Mouse (Mus musculus) hindbrain, embryonic 13.5 days (tissue): ENCODE data around the gene Map4. TPM values are rescaled to one million over a fixed set of nuclear protein-coding genes. Genes with fewer than 3 reads are reported as not detected.
"Not testable (repeated sequence)": the region's sequence is repeated elsewhere in the genome, so short reads cannot be mapped to it uniquely, and the experiment has no call there.

ENCODE experiments used
- ATAC-seq: fragments of 200-750 bp; cut with Nextera tagmentation; 2 replicates; pipeline ENCODE4 v1.8.0; 2017; ENCODE audit warnings: moderate TSS enrichment; ENCODE audit not compliant: low FRiP score
- H3K27ac ChIP-seq: fragments of 300-500 bp; sonication (generic); 2 replicates; pipeline ENCODE4 v1.5.1; 2015; ENCODE audit warnings: inconsistent platforms, mild to moderate bottlenecking, moderate library complexity
- H3K27me3 ChIP-seq: fragments of 300-500 bp; sonication (generic); 2 replicates; pipeline ENCODE4 v1.6.1; 2015; ENCODE audit warnings: mild to moderate bottlenecking, inconsistent platforms
- H3K36me3 ChIP-seq: fragments of 300-500 bp; sonication (generic); 2 replicates; pipeline ENCODE4 v1.6.1; 2015; ENCODE audit warnings: mild to moderate bottlenecking, inconsistent platforms
- H3K4me1 ChIP-seq: fragments of 300-500 bp; sonication (generic); replicated peaks from 2 replicates; pipeline ENCODE4 v1.6.1; 2015; ENCODE audit warnings: inconsistent platforms
- H3K4me2 ChIP-seq: fragments of 300-500 bp; sonication (generic); 2 replicates; pipeline ENCODE4 v1.6.1; 2015; ENCODE audit warnings: inconsistent platforms, mild to moderate bottlenecking, moderate library complexity
- H3K4me3 ChIP-seq: fragments of 300-500 bp; sonication (generic); 2 replicates; pipeline ENCODE4 v1.5.1; 2015; ENCODE audit warnings: mild to moderate bottlenecking, inconsistent platforms
- H3K9ac ChIP-seq: fragments of 300-500 bp; sonication (generic); 2 replicates; pipeline ENCODE4 v1.6.1; 2015; ENCODE audit warnings: mild to moderate bottlenecking, inconsistent platforms
- H3K9me3 ChIP-seq: fragments of 300-500 bp; sonication (generic); 2 replicates; pipeline ENCODE4 v1.6.1; 2016; ENCODE audit warnings: inconsistent platforms
- WGBS: fragments of 180-500 bp; shearing (Covaris S2); methylation state at CpG from one replicate; pipeline ENCODE4 v1.1.7; 2015; 5-methylcytosine and 5-hydroxymethylcytosine counted together
- polyA plus RNA-seq: library from polyadenylated mRNA; unstranded; fragments of >200 nt; fragmentation: Nextera tagmentation; extraction: Ambion mirVana; gene quantifications from 2 replicates; pipeline ENCODE4 v1.2.1, GENCODE M21; 2015

Gene Map4
- polyA plus RNA-seq, 1 experiment from 2014 or later = 156 TPM

GRCm38 (mm10) chr9:109968351-109969116 is 37.3 kb downstream of the Map4 start:
- no peak overlapping the region for H3K27ac ChIP-seq
- peaks cover 5% of the 10 kb centered on the region; the same call in 1 of the 2 replicates for H3K4me1 ChIP-seq
- no peak for ATAC-seq
- H3K4me3 ChIP-seq = no peak overlapping the region
- WGBS = 67% methylated on average over 4 of the region's 4 CpGs
- H3K27me3 ChIP-seq = no peaks in the 10 kb centered on the region
- H3K9me3 ChIP-seq = no peaks in the 10 kb centered on the region
- H3K9ac ChIP-seq = no peak overlapping the region
- no peak overlapping the region for H3K4me2 ChIP-seq
- no peaks in the 10 kb centered on the region for H3K36me3 ChIP-seq

- H3K4me3 ChIP-seq = no peak overlapping the region
- H3K27ac ChIP-seq = no peak overlapping the region
- 84% methylated on average over 3 of the region's 3 CpGs for WGBS
- H3K4me2 ChIP-seq = no peak overlapping the region
- H3K9me3 ChIP-seq = no peaks in the 10 kb centered on the region
- H3K4me1 ChIP-seq = peaks cover 5% of the 10 kb centered on the region; the same call in 1 of the 2 replicates
- ATAC-seq = no peak
- no peak overlapping the region for H3K9ac ChIP-seq
- H3K27me3 ChIP-seq = no peaks in the 10 kb centered on the region
- H3K36me3 ChIP-seq = no peaks in the 10 kb centered on the region
Observed at GRCm38 (mm10) chr9:109969181-109969580, 37.9 kb downstream of the Map4 start.

GRCm38 (mm10) chr9:109969792-109970336 is 38.6 kb downstream of the Map4 start:
- Histone ChIP-seq H3K9me3 (no peaks in the 10 kb centered on the region), H3K4me2 (no peak overlapping the region), H3K9ac (no peak overlapping the region), H3K4me3 (no peak overlapping the region), H3K27me3 (no peaks in the 10 kb centered on the region), H3K4me1 (peaks cover 5% of the 10 kb centered on the region; the same call in 1 of the 2 replicates), H3K27ac (no peak overlapping the region), H3K36me3 (no peaks in the 10 kb centered on the region)
- ATAC-seq = no peak
- WGBS = 93% methylated on average over 4 of the region's 4 CpGs

GRCm38 (mm10) chr9:109971711-109972110 is 40.5 kb downstream of the Map4 start:
- H3K27ac ChIP-seq, H3K4me1 ChIP-seq, ATAC-seq, H3K9me3 ChIP-seq, H3K4me2 ChIP-seq, H3K27me3 ChIP-seq, H3K4me3 ChIP-seq, H3K36me3 ChIP-seq, H3K9ac ChIP-seq: not testable (repeated sequence)
- WGBS = 95% methylated on average over 5 of the region's 5 CpGs

- not testable (repeated sequence) for ATAC-seq, H3K27ac ChIP-seq, H3K9me3 ChIP-seq, H3K9ac ChIP-seq, H3K27me3 ChIP-seq, H3K4me1 ChIP-seq, H3K4me3 ChIP-seq, H3K4me2 ChIP-seq
- peaks cover 16% of the 10 kb centered on the region for H3K36me3 ChIP-seq
- 96% methylated on average over 4 of the region's 4 CpGs for WGBS
Observed at GRCm38 (mm10) chr9:109980223-109980622, 49.0 kb downstream of the Map4 start.

DNA sequence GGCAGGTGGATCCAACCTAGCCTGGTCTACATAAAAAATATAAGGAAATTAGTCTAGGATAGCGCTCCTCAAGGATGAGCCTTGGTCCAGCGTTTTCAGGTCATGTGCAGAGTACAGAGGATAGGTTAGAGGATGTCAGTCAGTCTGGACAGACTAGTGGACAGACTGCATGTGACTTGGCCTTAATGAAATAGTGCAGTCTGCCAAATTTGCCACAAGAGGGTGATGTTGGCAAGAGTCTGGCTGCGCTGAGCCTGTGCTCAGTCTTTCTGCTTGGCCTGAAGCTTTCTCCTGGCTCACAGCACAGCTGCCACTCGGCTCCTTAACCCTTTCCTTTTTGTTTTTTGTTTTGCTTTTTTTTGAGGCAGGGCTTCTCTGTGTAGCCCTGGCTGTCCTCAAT is 54.2 kb downstream of the Map4 start:
- Histone ChIP-seq H3K4me1 (no peaks in the 10 kb centered on the region), H3K27ac (no peak overlapping the region), H3K4me3 (no peak overlapping the region), H3K4me2 (no peak overlapping the region), H3K36me3 (peaks cover 12% of the 10 kb centered on the region), H3K9me3 (no peaks in the 10 kb centered on the region), H3K27me3 (no peaks in the 10 kb centered on the region), H3K9ac (no peak overlapping the region)
- 24% methylated on average over 4 of the region's 4 CpGs for WGBS
- peak; percentile 72 for ATAC-seq

- Histone ChIP-seq H3K27ac (no peak overlapping the region), H3K36me3 (no peaks in the 10 kb centered on the region), H3K4me3 (no peak overlapping the region), H3K9ac (no peak overlapping the region), H3K4me2 (no peak overlapping the region), H3K4me1 (no peaks in the 10 kb centered on the region), H3K27me3 (no peaks in the 10 kb centered on the region), H3K9me3 (no peaks in the 10 kb centered on the region)
- ATAC-seq = no peak
- WGBS = 74% methylated on average over 1 of the region's 1 CpGs
Observed at GRCm38 (mm10) chr9:109989084-109989483, 57.8 kb downstream of the Map4 start.

DNA sequence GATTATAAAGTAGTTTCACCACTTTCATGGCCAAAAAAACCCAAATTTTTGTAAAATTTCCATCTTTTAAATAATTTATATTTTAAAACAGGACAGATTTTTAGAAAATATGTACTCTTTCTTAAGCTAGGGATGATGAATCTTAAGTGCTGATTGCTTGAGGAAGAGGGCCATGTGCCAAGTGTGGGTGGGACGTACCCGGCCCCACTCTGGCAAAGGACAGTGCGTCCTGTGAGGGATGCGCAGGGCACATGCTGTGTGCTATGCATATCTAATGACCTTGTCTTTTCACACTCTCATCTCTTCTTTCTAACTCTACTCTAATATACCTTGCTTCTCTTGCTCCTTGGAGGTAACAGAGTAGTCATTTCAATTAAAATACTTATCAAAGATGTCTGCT is 66.2 kb downstream of the Map4 start:
- Histone ChIP-seq H3K4me2 (no peak overlapping the region), H3K4me3 (no peak overlapping the region), H3K27ac (no peak overlapping the region), H3K27me3 (no peaks in the 10 kb centered on the region), H3K4me1 (no peaks in the 10 kb centered on the region; the same call in 1 of the 2 replicates), H3K9me3 (no peaks in the 10 kb centered on the region), H3K9ac (no peak overlapping the region), H3K36me3 (no peaks in the 10 kb centered on the region; the same call in 1 of the 2 replicates)
- 54% methylated on average over 4 of the region's 4 CpGs for WGBS
- ATAC-seq = no peak

DNA sequence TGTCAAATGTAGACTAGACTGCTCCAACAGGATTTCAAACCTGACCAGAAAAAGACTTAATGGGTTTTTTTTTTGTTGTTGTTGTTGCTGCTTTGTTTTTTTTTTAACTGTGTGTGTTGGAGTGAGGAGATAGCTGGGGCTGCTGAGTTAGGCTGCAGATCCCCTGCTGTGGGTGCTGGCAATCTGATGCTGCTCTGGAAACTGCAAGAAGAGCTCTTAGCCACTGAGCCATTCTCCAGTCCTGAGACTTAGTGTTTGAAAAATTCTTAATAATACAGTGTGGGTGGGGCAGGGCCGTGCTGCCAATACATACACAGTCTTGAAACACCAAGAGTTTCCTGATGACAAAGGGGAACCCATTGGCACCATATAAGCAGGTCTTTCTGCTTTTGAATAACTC is 70.7 kb downstream of the Map4 start:
- Histone ChIP-seq H3K4me3 (no peak overlapping the region), H3K27ac (no peak overlapping the region), H3K4me1 (peaks cover 3% of the 10 kb centered on the region; the same call in 1 of the 2 replicates), H3K27me3 (no peaks in the 10 kb centered on the region), H3K9ac (no peak overlapping the region), H3K36me3 (no peaks in the 10 kb centered on the region; the same call in 1 of the 2 replicates), H3K4me2 (no peak overlapping the region), H3K9me3 (no peaks in the 10 kb centered on the region)
- ATAC-seq = no peak
- 57% methylated on average over 1 of the region's 1 CpGs for WGBS

DNA sequence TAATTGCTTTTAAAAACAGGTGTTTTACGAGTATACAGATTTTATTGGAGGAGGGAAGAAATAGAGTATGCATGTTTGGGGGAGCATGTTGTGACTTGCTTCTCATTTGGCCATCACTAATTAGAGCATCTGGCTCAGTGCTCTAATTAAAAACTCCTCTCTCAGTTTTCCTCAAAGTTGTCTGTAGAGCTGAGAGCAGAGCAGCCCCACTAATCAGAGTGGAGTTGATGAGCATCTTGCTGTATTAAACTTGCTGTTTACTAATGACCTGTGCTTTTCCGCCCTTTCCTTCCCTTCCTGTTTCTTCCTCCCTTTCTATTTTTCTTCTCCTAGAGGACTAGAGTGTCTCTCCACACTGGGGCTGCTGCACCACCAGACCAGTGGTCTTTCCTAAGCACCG is 71.2 kb downstream of the Map4 start:
- Histone ChIP-seq H3K36me3 (no peaks in the 10 kb centered on the region; the same call in 1 of the 2 replicates), H3K9me3 (no peaks in the 10 kb centered on the region), H3K27ac (no peak overlapping the region), H3K4me1 (peaks cover 3% of the 10 kb centered on the region; the same call in 1 of the 2 replicates), H3K27me3 (no peaks in the 10 kb centered on the region), H3K4me3 (no peak overlapping the region), H3K4me2 (no peak overlapping the region), H3K9ac (no peak overlapping the region)
- ATAC-seq = no peak
- WGBS = 87% methylated on average over 3 of the region's 3 CpGs

GRCm38 (mm10) chr9:110019224-110019623 is 88.0 kb downstream of the Map4 start:
- Histone ChIP-seq H3K9me3 (no peaks in the 10 kb centered on the region), H3K27me3 (no peaks in the 10 kb centered on the region), H3K4me1 (peaks cover 10% of the 10 kb centered on the region), H3K4me2 (no peak overlapping the region), H3K9ac (no peak overlapping the region), H3K27ac (no peak overlapping the region), H3K4me3 (no peak overlapping the region), H3K36me3 (no peaks in the 10 kb centered on the region)
- no peak for ATAC-seq
- 44% methylated on average over 7 of the region's 7 CpGs for WGBS

- Histone ChIP-seq H3K9ac (no peak overlapping the region), H3K9me3 (no peaks in the 10 kb centered on the region), H3K27ac (no peak overlapping the region), H3K4me3 (no peak overlapping the region), H3K27me3 (no peaks in the 10 kb centered on the region), H3K4me1 (peaks cover 10% of the 10 kb centered on the region), H3K4me2 (no peak overlapping the region), H3K36me3 (no peaks in the 10 kb centered on the region)
- no peak for ATAC-seq
- 75% methylated on average over 5 of the region's 5 CpGs for WGBS
Observed at GRCm38 (mm10) chr9:110020405-110020804, 89.1 kb downstream of the Map4 start.

DNA sequence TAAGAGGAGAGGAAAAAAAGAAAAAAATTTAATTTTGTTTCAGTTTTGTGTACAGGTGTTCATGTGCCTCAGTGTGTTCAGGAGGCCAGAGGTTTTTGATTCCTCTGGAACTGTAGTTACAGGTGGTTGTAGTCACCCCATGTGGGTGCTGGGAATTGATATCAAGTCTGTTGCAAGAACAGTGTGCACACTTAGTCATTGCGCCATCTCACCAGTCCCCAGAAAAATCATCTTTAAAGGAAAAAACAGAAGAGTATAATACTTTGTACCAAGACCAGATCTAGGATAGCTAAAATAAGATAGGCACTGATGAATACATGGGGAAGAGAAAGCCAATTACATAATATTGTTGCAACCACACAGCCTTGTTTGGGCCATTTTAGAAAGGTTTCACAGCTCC is 90.2 kb downstream of the Map4 start:
- Histone ChIP-seq H3K27ac (no peak overlapping the region), H3K9ac (no peak overlapping the region), H3K9me3 (no peaks in the 10 kb centered on the region), H3K36me3 (no peaks in the 10 kb centered on the region), H3K4me3 (no peak overlapping the region), H3K4me2 (no peak overlapping the region), H3K4me1 (peaks cover 10% of the 10 kb centered on the region), H3K27me3 (no peaks in the 10 kb centered on the region)
- ATAC-seq = no peak
- WGBS = 100% methylated on average over 1 of the region's 1 CpGs
